Mouse (Mus musculus): ENCODE measurements around the gene Wapl. TPM values are rescaled to one million over a fixed set of nuclear protein-coding genes. Genes with fewer than 3 reads are reported as not detected.
A peak's percentile ranks its signal among the peaks of the same experiment; 100 is the strongest.

Gene Wapl
- polyA plus RNA-seq (2015; fragmentation: Nextera tagmentation; extraction: Ambion mirVana) = 13.9 and 16.2 TPM in 2 replicates

GRCm38 (mm10) chr14:34673395-34674228, at the start of gene Wapl:
Gene Wapl (plus strand): TSS chr14:34673928.
- Histone ChIP-seq H3K36me3 (peaks cover 11% of the 10 kb centered on the region), H3K9ac (peak within 1 kb of the TSS; percentile 99), H3K4me1 (replicated peaks) (peaks cover 18% of the 10 kb centered on the region), H3K27ac (peak within 1 kb of the TSS; percentile 95), H3K27me3 (no peaks in the 10 kb centered on the region), H3K4me2 (peak within 1 kb of the TSS; percentile 81), H3K9me3 (replicated peaks) (no peaks in the 10 kb centered on the region), H3K4me3 (peak within 1 kb of the TSS; percentile 95)
- peak; percentile 97 for ATAC-seq (replicated peaks; ENCODE audit: insufficient number of reproducible peaks, insufficient read depth, low FRiP score, low read depth)
- WGBS = 0% methylated on average over 77 of the region's 90 CpGs

DNA sequence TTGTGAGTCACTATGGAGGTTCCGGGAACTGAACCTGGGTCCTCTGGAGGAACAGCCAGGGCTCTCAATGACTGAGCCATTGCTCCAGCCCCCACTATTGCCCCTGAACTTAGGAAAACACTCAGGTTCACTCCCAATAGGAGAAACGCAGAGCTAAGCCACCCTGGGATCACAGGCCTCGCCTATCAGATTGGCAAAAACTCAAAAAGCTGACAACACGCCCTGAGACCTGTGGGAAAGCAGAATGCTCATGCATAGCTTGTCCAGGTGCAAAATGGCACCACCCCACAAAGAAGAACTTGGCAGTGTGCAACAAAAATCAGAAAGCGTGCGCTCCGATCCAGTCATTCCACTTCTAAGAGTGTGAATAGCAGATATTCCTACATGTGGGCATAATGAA, 46.9 kb upstream of the Wapl start:
- no peak overlapping the region for H3K27ac ChIP-seq
- no peaks in the 10 kb centered on the region for H3K9me3 ChIP-seq (replicated peaks)
- H3K4me3 ChIP-seq = no peak overlapping the region
- no peak overlapping the region for H3K9ac ChIP-seq
- WGBS = 68% methylated on average over 7 of the region's 7 CpGs
- ATAC-seq (replicated peaks; ENCODE audit: insufficient number of reproducible peaks, insufficient read depth, low FRiP score, low read depth) = no peak
- peaks cover 4% of the 10 kb centered on the region for H3K4me1 ChIP-seq (replicated peaks)
- no peaks in the 10 kb centered on the region for H3K27me3 ChIP-seq
- H3K36me3 ChIP-seq = no peaks in the 10 kb centered on the region
- no peak overlapping the region for H3K4me2 ChIP-seq

GRCm38 (mm10) chr14:34632722-34633448, 40.8 kb upstream of the Wapl start:
- Histone ChIP-seq H3K27me3 (no peaks in the 10 kb centered on the region), H3K4me1 (replicated peaks) (no peaks in the 10 kb centered on the region), H3K27ac (no peak overlapping the region), H3K4me2 (no peak overlapping the region), H3K36me3 (no peaks in the 10 kb centered on the region), H3K4me3 (no peak overlapping the region), H3K9ac (no peak overlapping the region), H3K9me3 (replicated peaks) (no peaks in the 10 kb centered on the region)
- no peak for ATAC-seq (replicated peaks; ENCODE audit: insufficient number of reproducible peaks, insufficient read depth, low FRiP score, low read depth)
- 56% methylated on average over 10 of the region's 10 CpGs for WGBS

DNA sequence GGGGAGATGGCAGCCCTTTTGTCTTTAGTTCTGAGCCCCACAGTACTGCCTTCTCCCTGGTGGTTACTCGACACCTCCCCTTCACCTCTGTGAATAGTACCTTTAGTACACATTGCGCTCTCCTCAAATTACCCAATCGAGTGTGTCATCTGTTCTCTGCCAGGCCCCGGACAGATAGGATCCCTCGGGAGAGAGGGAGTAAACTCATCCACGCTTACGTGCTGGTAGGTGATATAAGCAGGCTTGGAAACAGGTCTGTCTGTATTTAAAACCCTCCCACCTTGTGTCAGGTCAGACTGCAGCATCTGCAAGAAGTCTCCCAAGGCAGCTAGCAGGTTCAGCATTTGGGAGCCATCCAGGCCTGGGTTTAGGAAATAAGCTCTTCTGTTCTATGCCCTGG, 38.5 kb upstream of the Wapl start:
- no peaks in the 10 kb centered on the region for H3K27me3 ChIP-seq
- no peak overlapping the region for H3K4me3 ChIP-seq
- H3K27ac ChIP-seq = no peak overlapping the region
- ATAC-seq (replicated peaks; ENCODE audit: insufficient number of reproducible peaks, insufficient read depth, low FRiP score, low read depth) = no peak
- WGBS = 43% methylated on average over 7 of the region's 7 CpGs
- H3K9me3 ChIP-seq (replicated peaks) = no peaks in the 10 kb centered on the region
- H3K36me3 ChIP-seq = no peaks in the 10 kb centered on the region
- H3K9ac ChIP-seq = no peak overlapping the region
- no peak overlapping the region for H3K4me2 ChIP-seq
- no peaks in the 10 kb centered on the region for H3K4me1 ChIP-seq (replicated peaks)

- WGBS = 84% methylated on average over 6 of the region's 6 CpGs
- Histone ChIP-seq H3K9me3 (replicated peaks) (no peaks in the 10 kb centered on the region), H3K4me2 (no peak overlapping the region), H3K27me3 (no peaks in the 10 kb centered on the region), H3K4me1 (replicated peaks) (no peaks in the 10 kb centered on the region), H3K4me3 (no peak overlapping the region), H3K36me3 (no peaks in the 10 kb centered on the region), H3K9ac (no peak overlapping the region), H3K27ac (no peak overlapping the region)
- no peak for ATAC-seq (replicated peaks; ENCODE audit: insufficient number of reproducible peaks, insufficient read depth, low FRiP score, low read depth)
These were observed 38.0 kb upstream of the Wapl start for GRCm38 (mm10) chr14:34635721-34636120.

DNA sequence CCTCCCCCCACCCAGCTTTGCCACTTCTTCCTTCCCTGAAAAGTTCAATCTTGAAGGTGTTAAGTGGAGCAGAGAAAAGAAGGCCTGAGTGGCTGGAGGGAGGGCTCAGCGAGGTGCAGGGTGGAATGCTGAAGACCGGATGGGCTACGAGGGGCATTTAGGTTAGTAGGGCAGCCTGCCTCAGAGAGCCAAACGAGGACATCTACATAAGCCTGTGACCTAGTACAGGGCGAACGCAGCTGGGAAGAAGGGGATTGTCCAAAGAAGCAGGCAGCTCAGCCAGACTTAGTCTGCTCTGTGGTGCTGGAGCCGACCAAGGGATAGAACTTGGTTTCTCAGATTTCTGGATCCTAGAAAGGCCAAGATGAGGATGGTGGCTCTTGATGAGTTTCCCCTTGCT, 29.6 kb upstream of the Wapl start:
- H3K27ac ChIP-seq = no peak overlapping the region
- H3K9me3 ChIP-seq (replicated peaks) = no peaks in the 10 kb centered on the region
- H3K9ac ChIP-seq = no peak overlapping the region
- ATAC-seq (replicated peaks; ENCODE audit: insufficient number of reproducible peaks, insufficient read depth, low FRiP score, low read depth) = no peak
- H3K4me1 ChIP-seq (replicated peaks) = no peaks in the 10 kb centered on the region
- no peaks in the 10 kb centered on the region for H3K36me3 ChIP-seq
- no peak overlapping the region for H3K4me2 ChIP-seq
- H3K4me3 ChIP-seq = no peak overlapping the region
- 65% methylated on average over 7 of the region's 7 CpGs for WGBS
- no peaks in the 10 kb centered on the region for H3K27me3 ChIP-seq

DNA sequence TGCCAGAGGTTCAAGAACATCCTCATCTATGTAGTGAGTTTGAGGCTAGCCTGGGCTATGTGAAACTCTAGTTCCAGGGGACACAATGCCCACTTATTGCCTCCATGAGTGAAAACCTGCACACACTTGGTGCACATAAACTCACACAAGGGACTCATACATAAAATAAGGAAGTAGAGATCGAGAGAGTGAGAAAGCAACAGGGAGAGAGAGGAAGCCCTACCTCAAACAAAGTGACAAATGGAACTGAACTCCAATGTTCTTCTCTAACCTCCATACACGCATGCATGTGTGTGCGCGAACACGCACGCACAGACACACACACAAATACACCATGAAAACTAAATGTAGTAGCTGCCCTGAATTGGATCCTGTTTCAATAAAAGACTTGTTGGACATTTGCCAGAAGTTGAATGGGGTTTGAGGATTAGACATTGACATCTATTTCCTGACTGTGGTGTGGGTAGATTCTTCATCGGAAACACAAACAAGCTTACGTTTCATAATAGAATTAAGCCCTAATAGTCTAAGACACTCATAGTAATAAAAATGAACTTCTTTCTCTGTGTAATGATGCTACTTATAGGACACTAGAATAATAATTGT, 25.8 kb upstream of the Wapl start:
- ATAC-seq (replicated peaks; ENCODE audit: insufficient number of reproducible peaks, insufficient read depth, low FRiP score, low read depth) = no peak
- Histone ChIP-seq H3K36me3 (no peaks in the 10 kb centered on the region), H3K4me2 (no peak overlapping the region), H3K4me3 (no peak overlapping the region), H3K27ac (no peak overlapping the region), H3K9me3 (replicated peaks) (no peaks in the 10 kb centered on the region), H3K4me1 (replicated peaks) (no peaks in the 10 kb centered on the region), H3K9ac (no peak overlapping the region), H3K27me3 (no peaks in the 10 kb centered on the region)
- 80% methylated on average over 8 of the region's 8 CpGs for WGBS

- no peak overlapping the region for H3K9ac ChIP-seq
- no peaks in the 10 kb centered on the region for H3K36me3 ChIP-seq
- H3K27me3 ChIP-seq = no peaks in the 10 kb centered on the region
- H3K4me3 ChIP-seq = no peak overlapping the region
- H3K4me1 ChIP-seq (replicated peaks) = peaks cover 14% of the 10 kb centered on the region
- no peak overlapping the region for H3K27ac ChIP-seq
- H3K4me2 ChIP-seq = no peak overlapping the region
- 86% methylated on average over 5 of the region's 5 CpGs for WGBS
- ATAC-seq (replicated peaks; ENCODE audit: insufficient number of reproducible peaks, insufficient read depth, low FRiP score, low read depth) = no peak
- H3K9me3 ChIP-seq (replicated peaks) = no peaks in the 10 kb centered on the region
These were observed 16.6 kb upstream of the Wapl start for GRCm38 (mm10) chr14:34657131-34657530.

DNA sequence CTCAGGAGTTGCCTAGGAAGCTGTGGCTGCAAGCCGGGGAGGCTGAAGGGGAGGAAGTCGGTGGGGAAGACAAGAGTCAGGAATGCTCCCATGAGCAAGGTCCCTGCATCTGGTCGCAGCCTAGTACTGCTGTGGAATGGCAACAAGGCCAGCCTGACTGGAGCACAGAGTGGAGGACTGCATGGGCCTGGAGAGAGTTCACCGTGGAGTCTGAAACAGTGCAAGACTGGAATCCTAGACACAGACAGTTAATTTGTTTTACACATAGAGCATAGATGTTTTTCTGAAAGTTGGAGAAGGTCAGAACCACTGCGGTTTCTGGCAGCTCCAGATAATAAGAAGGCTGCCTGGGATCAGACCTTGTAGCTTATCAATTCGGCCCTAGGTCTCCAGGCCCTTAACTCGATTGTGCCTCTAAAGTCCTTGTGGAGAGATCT, 13.4 kb upstream of the Wapl start:
- 38% methylated on average over 7 of the region's 7 CpGs for WGBS
- H3K4me3 ChIP-seq = 0 out of 2 replicates have a peak overlapping the region, but pooled peaks have one; percentile 60
- H3K9me3 ChIP-seq (replicated peaks) = no peaks in the 10 kb centered on the region
- H3K36me3 ChIP-seq = no peaks in the 10 kb centered on the region
- 0 out of 2 replicates have a peak, but pooled peaks have one; percentile 20 for ATAC-seq (replicated peaks; ENCODE audit: insufficient number of reproducible peaks, insufficient read depth, low FRiP score, low read depth)
- no peak overlapping the region for H3K9ac ChIP-seq
- H3K27me3 ChIP-seq = no peaks in the 10 kb centered on the region
- peaks cover 21% of the 10 kb centered on the region for H3K4me1 ChIP-seq (replicated peaks)
- no peak overlapping the region for H3K27ac ChIP-seq
- H3K4me2 ChIP-seq = peak overlapping the region; percentile 94

- Histone ChIP-seq H3K4me2 (peak overlapping the region; percentile 94), H3K9ac (0 out of 2 replicates have a peak overlapping the region, but pooled peaks have one; percentile 52), H3K9me3 (replicated peaks) (no peaks in the 10 kb centered on the region), H3K27me3 (no peaks in the 10 kb centered on the region), H3K36me3 (no peaks in the 10 kb centered on the region), H3K4me1 (replicated peaks) (peaks cover 21% of the 10 kb centered on the region), H3K4me3 (peak overlapping the region; percentile 60), H3K27ac (no peak overlapping the region; the same call in 1 of the 2 replicates)
- 16% methylated on average over 22 of the region's 22 CpGs for WGBS
- no peak for ATAC-seq (replicated peaks; ENCODE audit: insufficient number of reproducible peaks, insufficient read depth, low FRiP score, low read depth)
These were observed 12.7 kb upstream of the Wapl start for GRCm38 (mm10) chr14:34660788-34661591.
